Mouse (Mus musculus) cerebellum, postnatal 10 days (tissue): ENCODE results near the gene Echdc2.

Experiments
- DNase-seq, 2 experiments: peaks; one replicate each; pipeline ENCODE4 v3.0.0; 2021; ENCODE audit warnings: mixed read lengths in 2 of 2

The Echdc2 gene

DNA sequence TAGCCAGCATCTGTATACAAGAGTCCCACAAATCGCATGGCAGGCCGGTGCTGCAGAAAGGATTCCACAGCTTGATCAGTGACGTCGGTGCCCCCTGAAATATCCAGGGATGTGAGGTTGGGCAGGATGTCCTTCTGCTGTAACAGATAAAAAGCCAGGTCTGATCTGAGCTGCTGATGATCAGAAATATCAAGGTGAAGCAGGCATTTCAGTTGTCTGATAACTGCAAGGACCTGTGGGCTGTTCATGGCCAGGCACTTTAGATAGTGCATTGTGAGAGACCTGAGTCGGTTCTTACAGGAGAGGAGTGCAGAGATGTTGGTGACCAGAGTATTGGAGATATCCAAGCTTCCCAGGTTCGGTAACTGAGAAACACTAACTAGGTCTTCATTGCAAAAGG is 39.4 kb downstream of the Echdc2 start:
- no peak for DNase-seq

DNA sequence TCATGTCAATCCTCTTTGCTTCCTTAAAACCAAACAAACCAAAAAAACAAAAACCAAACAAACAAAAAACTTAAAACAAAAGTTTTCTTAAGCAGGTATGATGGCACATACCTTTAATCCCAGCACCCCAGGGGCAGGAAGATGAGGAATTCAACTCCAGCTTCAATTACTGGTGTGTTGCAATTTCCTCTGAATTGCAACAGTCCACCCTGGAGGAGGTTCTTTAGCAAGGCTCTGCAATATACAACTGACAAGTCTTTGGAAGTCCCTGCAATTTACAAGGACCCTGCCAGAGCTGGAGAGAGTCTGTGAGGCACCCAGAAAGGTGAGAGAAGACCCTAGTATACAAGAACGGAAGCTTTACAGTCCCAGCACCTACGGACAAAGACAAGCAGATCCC is 47.8 kb downstream of the Echdc2 start:
- no peak for DNase-seq

DNA sequence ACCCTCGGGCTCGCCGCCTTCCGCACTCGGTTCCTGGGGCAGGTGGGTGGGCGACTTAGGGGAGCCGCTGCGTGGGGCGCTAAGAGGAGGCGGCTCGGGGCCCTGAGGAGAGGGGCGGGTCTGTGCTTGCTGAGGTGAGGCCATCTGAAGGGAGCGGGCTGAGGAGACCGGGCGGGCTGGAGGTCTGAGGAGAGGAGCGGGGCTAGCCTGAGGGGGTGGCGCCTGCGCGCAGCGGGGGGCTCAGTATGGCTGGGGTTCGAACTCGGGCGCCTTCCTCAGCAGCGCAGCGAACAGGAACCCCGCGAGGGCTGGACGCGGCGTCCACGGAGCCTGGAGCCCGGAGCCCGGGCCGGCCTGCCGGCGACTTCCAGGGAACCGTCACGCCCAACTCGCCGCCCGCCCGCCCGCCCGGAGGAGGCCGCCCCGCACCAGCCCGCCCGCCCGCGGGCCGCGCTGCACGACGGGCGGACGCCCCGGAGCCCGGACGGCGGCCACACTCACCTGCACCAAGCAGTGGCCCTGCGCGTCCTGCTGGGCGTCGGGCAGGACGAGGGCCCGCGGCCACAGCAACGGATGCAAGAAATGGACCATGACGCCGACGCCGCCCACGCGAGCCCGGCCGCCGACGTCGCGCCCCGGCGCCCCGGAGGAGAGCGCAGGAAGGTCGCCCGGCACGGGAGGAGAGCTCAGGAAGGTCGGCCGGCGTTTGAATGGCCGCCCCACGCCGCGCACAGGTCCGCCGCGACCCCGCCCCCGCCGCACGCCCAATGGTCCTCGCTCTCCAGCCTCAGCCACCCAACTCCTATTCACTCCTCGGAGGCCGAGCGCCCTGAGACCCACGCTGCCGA is 52.3 kb downstream of the Echdc2 start, which contains the start of gene Zyg11a:
Gene Zyg11a, minus strand, starts transcription at position 717 of the 848 bp plus-strand sequence.
- peak; percentile 13 to 25 for DNase-seq

DNA sequence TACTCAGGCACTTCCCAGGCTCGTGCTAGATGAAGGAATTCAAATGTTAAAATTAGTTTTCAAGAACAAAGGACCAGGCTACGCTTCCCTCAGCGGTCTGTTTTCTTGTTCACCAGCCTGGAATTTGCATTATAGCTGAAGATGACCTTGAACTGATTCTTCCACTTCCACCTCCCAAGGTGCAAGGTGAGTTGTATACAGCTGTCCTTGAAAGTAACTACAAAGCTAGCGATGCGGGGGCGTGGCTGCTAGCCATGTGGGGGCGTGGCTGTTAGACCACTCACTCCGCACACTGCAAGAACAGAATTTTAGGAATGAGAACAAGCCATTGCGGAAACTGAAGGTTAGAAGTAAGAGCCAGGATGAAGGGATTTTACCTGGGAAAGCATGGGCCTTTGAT is 53.8 kb downstream of the Echdc2 start:
- peak in 1 of 2 experiments; percentile 16 for DNase-seq

- DNase-seq = no peak
Measured at GRCm38 (mm10) chr4:108222507-108222906, 57.3 kb downstream of the Echdc2 start.

- no peak for DNase-seq
Measured at GRCm38 (mm10) chr4:108225341-108225872, 60.2 kb downstream of the Echdc2 start.
